8 mouse cellular contexts compared by ENCODE assay signal in the genomic region with DNA sequence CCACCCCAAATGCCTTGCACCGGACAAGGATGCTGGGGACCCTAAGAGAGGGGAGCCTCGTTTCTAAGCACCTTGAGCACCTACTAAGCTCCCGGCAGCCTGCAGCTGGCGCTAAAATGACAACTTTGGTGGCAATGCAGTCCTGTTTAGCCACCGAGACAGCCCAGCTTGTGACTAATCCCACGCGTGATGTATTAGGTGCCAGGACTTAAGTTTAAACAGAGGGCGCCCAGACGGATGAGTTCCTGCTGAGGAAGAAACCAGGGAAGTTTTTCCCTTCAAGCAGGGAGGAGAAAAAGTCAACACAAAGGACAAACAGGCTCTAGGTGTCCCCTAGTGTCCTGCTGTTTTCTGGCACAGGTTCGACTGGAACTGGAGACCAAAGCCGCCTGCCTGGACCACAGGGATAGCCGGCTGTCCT. TPM values are rescaled to one million over a fixed set of nuclear protein-coding genes. Genes with fewer than 3 reads are reported as not detected.
DNase-seq lines count a peak whose midpoint lies in the region; ATAC-seq and TF ChIP-seq lines count a peak whose summit lies in the region.

No protein-coding gene starts in this region.

- ATAC-seq in erythroblast, adult 5-6 weeks (replicated peaks; ENCODE audit: low FRiP score, poor library complexity, severe bottlenecking): no peak
- peak; percentile 13; the same call in 1 of the 2 replicates for ATAC-seq in forebrain, postnatal 0 days
- ATAC-seq in liver, embryonic 16.5 days (ENCODE audit: low read depth): no peak
- ATAC-seq in stomach, postnatal 0 days (ENCODE audit: low FRiP score, low TSS enrichment): peak; percentile 36

- H3K27ac ChIP-seq in spleen, adult 2 months (ENCODE audit: insufficient read depth, low read length): peak overlapping the region; percentile 63
- no peak overlapping the region for H3K27ac ChIP-seq in forebrain, postnatal 0 days (ENCODE audit: low read depth, low read length)
- peak overlapping the region; percentile 60 for H3K27ac ChIP-seq in liver, embryonic 16.5 days (ENCODE audit: low read length)
- peak overlapping the region; percentile 97 for H3K27ac ChIP-seq in stomach, postnatal 0 days (replicated peaks)

- peaks cover 19% of the 10 kb centered on the region for H3K4me1 ChIP-seq in erythroblast, embryonic 14.5 days (ENCODE audit: control insufficient read depth)
- H3K4me1 ChIP-seq in spleen, adult 2 months (ENCODE audit: control insufficient read depth, insufficient read depth, insufficient read length): peaks cover 16% of the 10 kb centered on the region; the same call in 1 of the 2 replicates
- H3K4me1 ChIP-seq in forebrain, postnatal 0 days (ENCODE audit: insufficient read depth): peaks cover 8% of the 10 kb centered on the region; the same call in 1 of the 2 replicates
- peaks cover 8% of the 10 kb centered on the region for H3K4me1 ChIP-seq in liver, embryonic 16.5 days (ENCODE audit: control insufficient read depth, low read depth, low read length)
- peaks cover 8% of the 10 kb centered on the region for H3K4me1 ChIP-seq in stomach, postnatal 0 days (replicated peaks; ENCODE audit: control insufficient read depth, insufficient read depth)

- peak overlapping the region; percentile 98 for H3K4me2 ChIP-seq in forebrain, postnatal 0 days (ENCODE audit: low read depth)
- peak overlapping the region; percentile 65 for H3K4me2 ChIP-seq in liver, embryonic 16.5 days (ENCODE audit: low read depth, low read length)
- H3K4me2 ChIP-seq in stomach, postnatal 0 days (replicated peaks; ENCODE audit: low read depth): peak overlapping the region; percentile 87

- peak overlapping the region; percentile 61 for H3K9ac ChIP-seq in forebrain, postnatal 0 days
- peak overlapping the region; percentile 22; the same call in 1 of the 2 replicates for H3K9ac ChIP-seq in liver, embryonic 16.5 days (ENCODE audit: low read depth, low read length)
- peak overlapping the region; percentile 74 for H3K9ac ChIP-seq in stomach, postnatal 0 days (ENCODE audit: low read length)

- TF ChIP-seq POLR2A in spleen, adult 2 months (IDR thresholded peaks at IDR 0.05; ENCODE audit: low read depth, low read length): no peak

- WGBS in spleen, adult 2 months: 26% methylated on average over 12 of the region's 12 CpGs
- WGBS in forebrain, postnatal 0 days: 12% methylated on average over 12 of the region's 12 CpGs
- WGBS in liver, embryonic 16.5 days (ENCODE audit: insufficient replicate concordance): 10% methylated on average over 12 of the region's 12 CpGs
- 8% methylated on average over 12 of the region's 12 CpGs for WGBS in stomach, postnatal 0 days

- TF ChIP-seq EP300 in stomach, postnatal 0 days (optimal IDR thresholded peaks at IDR 0.05): no peak

- peaks cover 75% of the 10 kb centered on the region for H3K27me3 ChIP-seq in erythroblast, embryonic 14.5 days (ENCODE audit: control insufficient read depth)
- no peaks in the 10 kb centered on the region; the same call in 1 of the 2 replicates for H3K27me3 ChIP-seq in spleen, adult 2 months (ENCODE audit: control insufficient read depth, insufficient read depth, low read length)
- H3K27me3 ChIP-seq in forebrain, postnatal 0 days (ENCODE audit: insufficient read depth, low read length): peaks cover 3% of the 10 kb centered on the region; the same call in 1 of the 2 replicates
- peaks cover 53% of the 10 kb centered on the region for H3K27me3 ChIP-seq in liver, embryonic 16.5 days (ENCODE audit: control insufficient read depth, insufficient read depth, low read depth, low read length)
- H3K27me3 ChIP-seq in stomach, postnatal 0 days (ENCODE audit: control insufficient read depth, insufficient read depth, low read length): no peaks in the 10 kb centered on the region

- DNase-seq in spleen, adult 2 months (ENCODE audit: low read depth in 1 of 2, low spot score in 2 of 2): no peak
- no peak for DNase-seq in spleen, postnatal 4 days (ENCODE audit: low spot score in 2 of 2)
- peak; percentile 52 for DNase-seq in forebrain, postnatal 0 days
- DNase-seq in stomach, postnatal 0 days (ENCODE audit: low spot score): no peak
- DNase-seq in urinary bladder, postnatal 14 days (ENCODE audit: low spot score): no peak

- TF ChIP-seq CTCF in spleen, adult 2 months (IDR thresholded peaks at IDR 0.05; ENCODE audit: extremely low read depth, insufficient read depth, insufficient read length, insufficient replicate concordance): peak; percentile 12; the same call in 1 of the 2 replicates
- TF ChIP-seq CTCF in forebrain, postnatal 0 days (IDR thresholded peaks at IDR 0.05; ENCODE audit: low read depth): peak; percentile 31
- TF ChIP-seq CTCF in stomach, postnatal 0 days (IDR thresholded peaks at IDR 0.05; ENCODE audit: low read depth): peak; percentile 52

- H3K36me3 ChIP-seq in erythroblast, embryonic 14.5 days (ENCODE audit: control insufficient read depth): no peaks in the 10 kb centered on the region
- peaks cover 6% of the 10 kb centered on the region for H3K36me3 ChIP-seq in spleen, adult 2 months (ENCODE audit: control insufficient read depth, insufficient read depth, low read length)
- no peaks in the 10 kb centered on the region for H3K36me3 ChIP-seq in forebrain, postnatal 0 days (ENCODE audit: insufficient read depth)
- no peaks in the 10 kb centered on the region for H3K36me3 ChIP-seq in liver, embryonic 16.5 days (ENCODE audit: control insufficient read depth, insufficient read depth)
- no peaks in the 10 kb centered on the region for H3K36me3 ChIP-seq in stomach, postnatal 0 days (ENCODE audit: control insufficient read depth, insufficient read depth, low read length)

- H3K9me3 ChIP-seq in erythroblast, embryonic 14.5 days (ENCODE audit: control insufficient read depth, low read length): peaks cover 5% of the 10 kb centered on the region; the same call in 1 of the 2 replicates
- no peaks in the 10 kb centered on the region for H3K9me3 ChIP-seq in forebrain, postnatal 0 days (ENCODE audit: low read length)
- no peaks in the 10 kb centered on the region for H3K9me3 ChIP-seq in liver, embryonic 16.5 days (replicated peaks; ENCODE audit: control insufficient read depth, low read length)
- H3K9me3 ChIP-seq in stomach, postnatal 0 days (ENCODE audit: control insufficient read depth, low read length): no peaks in the 10 kb centered on the region

- peak overlapping the region; percentile 43 for H3K4me3 ChIP-seq in erythroblast, embryonic 14.5 days (replicated peaks)
- peak overlapping the region; percentile 58; the same call in 1 of the 2 replicates for H3K4me3 ChIP-seq in spleen, adult 2 months (ENCODE audit: extremely low read depth, insufficient read depth, insufficient read length)
- H3K4me3 ChIP-seq in forebrain, postnatal 0 days (ENCODE audit: low read depth, low read length): peak overlapping the region; percentile 54
- peak overlapping the region; percentile 57 for H3K4me3 ChIP-seq in liver, embryonic 16.5 days (ENCODE audit: low read depth, low read length)
- H3K4me3 ChIP-seq in stomach, postnatal 0 days (ENCODE audit: low read depth, low read length): peak overlapping the region; percentile 49

RNA-seq across cellular contexts. Expression of a gene that starts 6.6 kb away (rescaled TPM):
- 0.19 and 0.32 TPM in 2 replicates for polyA plus RNA-seq in erythroblast, embryonic 14.5 days (2012)
- not detected in 2 replicates for total RNA-seq in erythroblast, adult 5-6 weeks (2015; ENCODE audit: low replicate concordance)
- 0.26 and 10.9 TPM in 2 replicates for total RNA-seq in erythroblast, adult 5-6 weeks (2017; ENCODE audit: low replicate concordance)
- polyA plus RNA-seq in spleen, adult 2 months (2012; rRNA removed): 94.1 and 116 TPM in 2 replicates
- total RNA-seq in forebrain, postnatal 0 days (2014; rRNA removed): 6.9 and 11.2 TPM in 2 replicates
- 11.2 and 13.1 TPM in 2 replicates for polyA plus RNA-seq in forebrain, postnatal 0 days (2015; fragmentation: Nextera tagmentation; extraction: Ambion mirVana)
- 4.6 and 4.7 TPM in 2 replicates for polyA plus RNA-seq in liver, embryonic 16.5 days (2015; fragmentation: Nextera tagmentation; extraction: Ambion mirVana)
- 66.2 and 73.1 TPM in 2 replicates for polyA plus RNA-seq in stomach, postnatal 0 days (2015; fragmentation: Nextera tagmentation; extraction: Ambion mirVana)

Comparison
In these comparisons a context has a peak if more than half of its experiments do, and no peak if none do; other contexts are left out.
1. ATAC-seq: peak in forebrain, postnatal 0 days (single experiment) and stomach, postnatal 0 days (single experiment); none in erythroblast, adult 5-6 weeks (single experiment) and liver, embryonic 16.5 days (single experiment).
2. H3K9ac ChIP-seq: peak in every context shown above with its lines; median percentile 74 in stomach, postnatal 0 days; 61 in forebrain, postnatal 0 days; 22 in liver, embryonic 16.5 days.
3. Peak in every context shown above with its lines, with median percentiles within 50 percentile points of each other: H3K4me3 ChIP-seq, CTCF ChIP-seq and H3K4me2 ChIP-seq.